Mouse (Mus musculus) thymus, adult 2 months (tissue): ENCODE measurements at regions not wholly inside any gene's neighbourhood (a gene's known extent, or its start where the extent isn't known, plus 50 kb on each side); places are given as distances from the start of the nearest gene placed in this dataset.

Experiments
- CTCF ChIP-seq: fragments of 200-500 bp; IDR thresholded peaks from 2 replicates; pipeline ENCODE4 v1.5.1; 2012; ENCODE audit warnings: mild to moderate bottlenecking, control low read depth, low read length, moderate library complexity, borderline replicate concordance; ENCODE audit not compliant: control insufficient read depth, poor library complexity, insufficient read depth; ENCODE audit errors: extremely low read depth
- POLR2A ChIP-seq: fragments of 200-500 bp; IDR thresholded peaks from 2 replicates; pipeline ENCODE4 v1.6.1; 2012; ENCODE audit warnings: mild to moderate bottlenecking, low read length, control low read depth, moderate library complexity; ENCODE audit not compliant: control insufficient read depth, poor library complexity, insufficient read depth; ENCODE audit errors: extremely low read depth

GRCm38 (mm10) chr17:83985333-83985790 is 137.6 kb upstream of the Haao start:
- TF ChIP-seq POLR2A (no peak), CTCF (no peak)
